Mouse (Mus musculus) frontal cortex, postnatal 14 days (tissue): ENCODE measurements at regions not wholly inside any gene's neighbourhood (a gene's known extent, or its start where the extent isn't known, plus 50 kb on each side); places are given as distances from the start of the nearest gene placed in this dataset.

Experiments
- DNase-seq, 2 experiments: peaks; one replicate each; pipeline ENCODE4 v3.0.0; 2022; ENCODE audit warnings: low spot score in 2 of 2

GRCm38 (mm10) chr9:59153945-59154344 lies 117.7 kb upstream of the Neo1 start:
- DNase-seq: no peak

GRCm38 (mm10) chr9:59153126-59153525 lies 116.9 kb upstream of the Neo1 start:
- DNase-seq: no peak

- no peak for DNase-seq
These were observed 108.1 kb upstream of the Neo1 start for GRCm38 (mm10) chr9:59144256-59144800.

GRCm38 (mm10) chr9:59143610-59144009 lies 107.4 kb upstream of the Neo1 start:
- no peak for DNase-seq

GRCm38 (mm10) chr9:59134171-59135041 lies 98.2 kb upstream of the Neo1 start:
- DNase-seq: peak in 1 of 2 experiments; percentile 28

- no peak for DNase-seq
These were observed 93.6 kb upstream of the Neo1 start for GRCm38 (mm10) chr9:59129699-59130340.

- DNase-seq: no peak
These were observed 93.0 kb upstream of the Neo1 start for GRCm38 (mm10) chr9:59129252-59129651.

- DNase-seq: no peak
These were observed 91.8 kb upstream of the Neo1 start for GRCm38 (mm10) chr9:59128023-59128422.

- DNase-seq: no peak
These were observed 89.6 kb upstream of the Neo1 start for GRCm38 (mm10) chr9:59125886-59126285.

- no peak for DNase-seq
These were observed 80.3 kb upstream of the Neo1 start for GRCm38 (mm10) chr9:59116561-59116960.

GRCm38 (mm10) chr9:59113859-59114258 lies 77.6 kb upstream of the Neo1 start:
- no peak for DNase-seq

GRCm38 (mm10) chr9:59099738-59100137 lies 63.5 kb upstream of the Neo1 start:
- no peak for DNase-seq

GRCm38 (mm10) chr9:59097564-59097963 lies 61.3 kb upstream of the Neo1 start:
- no peak for DNase-seq

- no peak for DNase-seq
These were observed 60.5 kb upstream of the Neo1 start for GRCm38 (mm10) chr9:59096551-59097268.

GRCm38 (mm10) chr9:59095626-59096025 lies 59.4 kb upstream of the Neo1 start:
- no peak for DNase-seq

GRCm38 (mm10) chr9:59094106-59094505 lies 57.9 kb upstream of the Neo1 start:
- DNase-seq: no peak

GRCm38 (mm10) chr9:59091179-59091578 lies 54.9 kb upstream of the Neo1 start:
- DNase-seq: no peak

- no peak for DNase-seq
These were observed 51.5 kb upstream of the Neo1 start for GRCm38 (mm10) chr9:59087704-59088103.

- no peak for DNase-seq
These were observed 50.9 kb upstream of the Neo1 start for GRCm38 (mm10) chr9:59087112-59087511.

- no peak for DNase-seq
These were observed 50.4 kb upstream of the Neo1 start for GRCm38 (mm10) chr9:59086556-59087102.
